13 mouse cellular contexts compared by ENCODE assay signal in genomic region chr14:22222574-22222973, GRCm38 (mm10).
"Had no signal": no experiment of that assay in that cellular context is flagged by ENCODE, and none has a peak within 500 bp of the region (broad histone marks: within the 10 kb centered on the region; RNA-seq: fewer than 3 reads in every experiment).

No protein-coding gene starts in this region.

- H3K9me3 ChIP-seq: liver, embryonic 12.5 days; neural tube, embryonic 12.5 days had no signal

- DNase-seq: lung, adult 2 months; right cerebral cortex, postnatal 14 days; thymus, adult 18-20 months; thymus, postnatal 14 days; thymus, postnatal 36 days had no signal

- ATAC-seq: liver, embryonic 12.5 days; midbrain, embryonic 13.5 days; midbrain, embryonic 15.5 days had no signal

- H3K36me3 ChIP-seq: liver, embryonic 12.5 days; midbrain, embryonic 13.5 days; midbrain, embryonic 15.5 days; neural tube, embryonic 12.5 days had no signal

- H3K27me3 ChIP-seq: liver, embryonic 12.5 days; megakaryocyte, embryonic 14.5 days; midbrain, embryonic 13.5 days; midbrain, embryonic 15.5 days; neural tube, embryonic 12.5 days had no signal

- H3K27ac ChIP-seq: liver, embryonic 12.5 days; liver, embryonic 14.5 days; macrophage; midbrain, embryonic 13.5 days; midbrain, embryonic 15.5 days; neural tube, embryonic 12.5 days had no signal

- H3K4me1 ChIP-seq: midbrain, embryonic 13.5 days; midbrain, embryonic 15.5 days; neural tube, embryonic 12.5 days had no signal

- H3K9ac ChIP-seq: liver, embryonic 12.5 days; liver, embryonic 14.5 days; midbrain, embryonic 13.5 days; midbrain, embryonic 15.5 days; neural tube, embryonic 12.5 days had no signal

- H3K4me2 ChIP-seq: liver, embryonic 12.5 days; midbrain, embryonic 11.5 days; midbrain, embryonic 13.5 days; midbrain, embryonic 15.5 days; neural tube, embryonic 12.5 days had no signal

- H3K4me3 ChIP-seq: liver, embryonic 12.5 days; megakaryocyte, embryonic 14.5 days; midbrain, embryonic 13.5 days; midbrain, embryonic 15.5 days; neural tube, embryonic 12.5 days had no signal
